Comparison of ENCODE assay signal across 24 mouse cellular contexts in genomic region chr1:166158664-166159063, GRCm38 (mm10). TPM values are rescaled to one million over a fixed set of nuclear protein-coding genes. Genes with fewer than 3 reads are reported as not detected.
A peak's percentile ranks its signal among the peaks of the same experiment; 100 is the strongest.
DNase-seq lines count a peak whose midpoint lies in the region; ATAC-seq and TF ChIP-seq lines count a peak whose summit lies in the region.
"Had no signal": no experiment of that assay in that cellular context is flagged by ENCODE, and none has a peak within 500 bp of the region (broad histone marks: within the 10 kb centered on the region; RNA-seq: fewer than 3 reads in every experiment).

No protein-coding gene starts in this region.

- no peak overlapping the region for H3K9ac ChIP-seq in midbrain, postnatal 0 days (replicated peaks; ENCODE audit: low read length, poor library complexity, severe bottlenecking)
- no peak overlapping the region for H3K9ac ChIP-seq in midbrain, embryonic 15.5 days
- H3K9ac ChIP-seq in ES-E14 (ENCODE audit: insufficient read depth, low read depth, low read length, poor library complexity, severe bottlenecking), result peak overlapping the region; percentile 45; the same call in 1 of the 2 replicates
- H3K9ac ChIP-seq: embryonic facial prominence, embryonic 12.5 days; forebrain, embryonic 12.5 days; limb, embryonic 12.5 days; liver, embryonic 13.5 days had no signal

- H3K27ac ChIP-seq in layer of hippocampus, adult 2 months, result no peak overlapping the region
- no peak overlapping the region for H3K27ac ChIP-seq in midbrain, postnatal 0 days (ENCODE audit: low read depth, low read length)
- H3K27ac ChIP-seq in midbrain, embryonic 15.5 days, result no peak overlapping the region
- H3K27ac ChIP-seq in ES-E14 (ENCODE audit: insufficient read depth, low read depth, low read length, poor library complexity, severe bottlenecking), result no peak overlapping the region
- H3K27ac ChIP-seq: embryonic facial prominence, embryonic 12.5 days; forebrain, embryonic 12.5 days; gastrocnemius, adult 2 months; hindbrain, embryonic 10.5 days; limb, embryonic 12.5 days; liver, embryonic 13.5 days; macrophage had no signal

- ATAC-seq in midbrain, postnatal 0 days (ENCODE audit: low FRiP score), result no peak
- no peak for ATAC-seq in midbrain, embryonic 15.5 days (replicated peaks)

- no peak overlapping the region for H3K4me3 ChIP-seq in layer of hippocampus, adult 2 months
- no peak overlapping the region for H3K4me3 ChIP-seq in midbrain, postnatal 0 days (ENCODE audit: low read depth, low read length)
- H3K4me3 ChIP-seq in midbrain, embryonic 15.5 days, result no peak overlapping the region
- H3K4me3 ChIP-seq in ES-E14 (ENCODE audit: insufficient read depth in 1 of 2, low read depth in 1 of 2, low read length in 2 of 2, poor library complexity in 1 of 2, severe bottlenecking in 1 of 2), result no peak overlapping the region
- H3K4me3 ChIP-seq: embryonic facial prominence, embryonic 12.5 days; forebrain, embryonic 12.5 days; gastrocnemius, adult 2 months; hindbrain, embryonic 10.5 days; limb, embryonic 12.5 days; liver, embryonic 13.5 days had no signal

- H3K4me1 ChIP-seq in midbrain, postnatal 0 days (ENCODE audit: insufficient read depth, low read length), result no peaks in the 10 kb centered on the region
- H3K4me1 ChIP-seq in midbrain, embryonic 15.5 days, result peaks cover 4% of the 10 kb centered on the region; the same call in 1 of the 2 replicates
- peaks cover 9 to 35% of the 10 kb centered on the region in 2 experiments; a peak in 3 of 4 replicates for H3K4me1 ChIP-seq in ES-E14 (ENCODE audit: control insufficient read depth in 2 of 2, insufficient read depth in 2 of 2, low read length in 2 of 2, poor library complexity in 1 of 2)
- H3K4me1 ChIP-seq: limb, embryonic 12.5 days had no signal

- 63% methylated on average over 9 of the region's 9 CpGs for WGBS in midbrain, postnatal 0 days
- 67% methylated on average over 9 of the region's 9 CpGs for WGBS in midbrain, embryonic 15.5 days

- H3K36me3 ChIP-seq in midbrain, postnatal 0 days (ENCODE audit: insufficient read depth, low read length), result no peaks in the 10 kb centered on the region
- no peaks in the 10 kb centered on the region for H3K36me3 ChIP-seq in midbrain, embryonic 15.5 days (replicated peaks)
- H3K36me3 ChIP-seq in ES-E14 (ENCODE audit: control insufficient read depth, insufficient read depth, low read length, poor library complexity, severe bottlenecking), result peaks cover 21% of the 10 kb centered on the region
- H3K36me3 ChIP-seq: embryonic facial prominence, embryonic 12.5 days; forebrain, embryonic 12.5 days; hindbrain, embryonic 10.5 days; limb, embryonic 12.5 days; liver, embryonic 13.5 days had no signal

- H3K27me3 ChIP-seq in midbrain, postnatal 0 days (ENCODE audit: insufficient read depth, low read length), result peaks cover 18% of the 10 kb centered on the region
- H3K27me3 ChIP-seq in midbrain, embryonic 15.5 days (replicated peaks), result peaks cover 20% of the 10 kb centered on the region

- H3K4me2 ChIP-seq in midbrain, postnatal 0 days (ENCODE audit: low read depth, low read length, poor library complexity, severe bottlenecking), result no peak overlapping the region
- H3K4me2 ChIP-seq in midbrain, embryonic 15.5 days, result no peak overlapping the region
- H3K4me2 ChIP-seq: embryonic facial prominence, embryonic 12.5 days; forebrain, embryonic 12.5 days; heart, embryonic 11.5 days; limb, embryonic 12.5 days; liver, embryonic 13.5 days had no signal

- in situ Hi-C loops in ES-E14 (cut with MboI; ENCODE audit: low sequenced_read_pairs in 2 of 2, unreplicated experiment in 2 of 2), result loop anchor here (10.0 kb wide), 1 partner anchor 384 kb away; no protein-coding TSS in a partner anchor

- no peak for DNase-seq in layer of hippocampus, adult 2 months (ENCODE audit: low spot score in 2 of 2)
- DNase-seq in layer of hippocampus, adult 11-12 months (ENCODE audit: low spot score), result no peak
- no peak for DNase-seq in midbrain, postnatal 0 days (ENCODE audit: low spot score)
- no peak for DNase-seq in ES-E14 (ENCODE audit: low read depth, low spot score)
- no peak for DNase-seq in gastrocnemius, postnatal 10 days
- DNase-seq in heart, adult 18-20 months, result no peak
- DNase-seq: adrenal gland, adult 2 months; cerebellum, adult 11-12 months; cerebellum, postnatal 25 days; gastrocnemius, adult 2 months; kidney, adult 18-20 months; liver, embryonic 13.5 days had no signal

- TF ChIP-seq CTCF in layer of hippocampus, adult 2 months (conservative IDR thresholded peaks at IDR 0.05), result peak; percentile 46
- peak; percentile 33; the same call in 1 of the 2 replicates for TF ChIP-seq CTCF in midbrain, postnatal 0 days (IDR thresholded peaks at IDR 0.05)

- no peaks in the 10 kb centered on the region for H3K9me3 ChIP-seq in midbrain, postnatal 0 days (ENCODE audit: low read length)
- H3K9me3 ChIP-seq in midbrain, embryonic 15.5 days, result no peaks in the 10 kb centered on the region
- H3K9me3 ChIP-seq in ES-E14 (ENCODE audit: control insufficient read depth, insufficient read depth, low read depth, low read length), result no peaks in the 10 kb centered on the region
- H3K9me3 ChIP-seq: embryonic facial prominence, embryonic 12.5 days; forebrain, embryonic 12.5 days; hindbrain, embryonic 10.5 days; limb, embryonic 12.5 days; liver, embryonic 13.5 days had no signal

TF ChIP-seq in ES-E14, 5 proteins besides CTCF, POLR2A, EP300 and RAD21:
- TF ChIP-seq CHD2 (IDR thresholded peaks at IDR 0.05; ENCODE audit: low read depth, low read length) (no peak), HCFC1 (IDR thresholded peaks at IDR 0.05; ENCODE audit: borderline replicate concordance, insufficient read depth, low read length) (no peak), MAFK (IDR thresholded peaks at IDR 0.05; ENCODE audit: insufficient read depth, low read depth, low read length) (no peak), ZNF384 (IDR thresholded peaks at IDR 0.05; ENCODE audit: low read depth, low read length) (no peak), ZC3H11A (IDR thresholded peaks at IDR 0.05; ENCODE audit: borderline replicate concordance, low read depth, low read length) (no peak)

RNA-seq across cellular contexts. Expression of gene Gpa33, which starts 28.6 kb away (rescaled TPM):
- total RNA-seq in layer of hippocampus, adult 2 months (2021), result not detected
- 0.14 TPM in 1 of 2 replicates, not detected in the other for total RNA-seq in midbrain, postnatal 0 days (2014; rRNA removed)
- 0.17 TPM in 1 of 2 replicates, not detected in the other for polyA plus RNA-seq in midbrain, postnatal 0 days (2015; fragmentation: Nextera tagmentation; extraction: Ambion mirVana)
- 0.10 TPM in 1 of 2 replicates, not detected in the other for polyA plus RNA-seq in midbrain, embryonic 15.5 days (2015; fragmentation: Nextera tagmentation; extraction: Ambion mirVana)
- 68.0 and 204 TPM in 2 replicates for total RNA-seq in ES-E14 (2012; rRNA removed)
- not detected for total RNA-seq in gastrocnemius, postnatal 10 days (2021)
- total RNA-seq in heart, adult 18-20 months (2021), result not detected
- total RNA-seq: gastrocnemius, adult 2 months; layer of hippocampus, adult 18-20 months; layer of hippocampus, postnatal 25 days; left cerebral cortex, postnatal 10 days; monocyte, adult 5-6 weeks; neutrophil, adult 5-6 weeks had no signal
- polyA plus RNA-seq: forebrain, embryonic 12.5 days; heart, embryonic 11.5 days; liver, embryonic 13.5 days; macrophage had no signal

RNA-seq across cellular contexts. Expression of gene Dusp27, which starts 30.9 kb away (rescaled TPM):
- total RNA-seq in layer of hippocampus, adult 2 months (2021), result not detected
- 0.71 and 1.2 TPM in 2 replicates for total RNA-seq in midbrain, postnatal 0 days (2014; rRNA removed)
- 0.59 and 0.72 TPM in 2 replicates for polyA plus RNA-seq in midbrain, postnatal 0 days (2015; fragmentation: Nextera tagmentation; extraction: Ambion mirVana)
- 1.5 and 1.7 TPM in 2 replicates for polyA plus RNA-seq in midbrain, embryonic 15.5 days (2015; fragmentation: Nextera tagmentation; extraction: Ambion mirVana)
- 60.2 and 69.4 TPM in 2 replicates for total RNA-seq in ES-E14 (2012; rRNA removed)
- total RNA-seq in gastrocnemius, postnatal 10 days (2021), result 100 to 1,000 TPM; 120 to 123 TPM
- 10 to 100 TPM; 34.7 to 40.0 TPM for total RNA-seq in heart, adult 18-20 months (2021)
- total RNA-seq: monocyte, adult 5-6 weeks; neutrophil, adult 5-6 weeks had no signal

Comparison
In these comparisons a context has a peak if more than half of its experiments do, and no peak if none do; other contexts are left out.
1. RNA of gene Gpa33, which starts 28.6 kb away (total RNA-seq): 68.0 to 204 TPM in ES-E14; not detected in layer of hippocampus, adult 2 months, 0.14 TPM in midbrain, postnatal 0 days, not detected in gastrocnemius, postnatal 10 days and not detected in heart, adult 18-20 months; every median in the first group is over 10 times any median in the second.
2. RNA of gene Dusp27, which starts 30.9 kb away (total RNA-seq): 120 to 123 TPM in gastrocnemius, postnatal 10 days, 60.2 to 69.4 TPM in ES-E14 and 34.7 to 40.0 TPM in heart, adult 18-20 months; 0.71 to 1.2 TPM in midbrain, postnatal 0 days and not detected in layer of hippocampus, adult 2 months; every median in the first group is over 10 times any median in the second.